ENCODE assay signal across 9 mouse cellular contexts in genomic region chr4:154802210-154802609, GRCm38 (mm10). TPM values are rescaled to one million over a fixed set of nuclear protein-coding genes. Genes with fewer than 3 reads are reported as not detected.
DNase-seq lines count a peak whose midpoint lies in the region; ATAC-seq and TF ChIP-seq lines count a peak whose summit lies in the region.
"Had no signal": no experiment of that assay in that cellular context is flagged by ENCODE, and none has a peak within 500 bp of the region (broad histone marks: within the 10 kb centered on the region; RNA-seq: fewer than 3 reads in every experiment).

No protein-coding gene starts in this region.

- H3K9ac ChIP-seq in midbrain, postnatal 0 days (replicated peaks; ENCODE audit: low read length, poor library complexity, severe bottlenecking), result no peak overlapping the region
- peak overlapping the region; percentile 37; the same call in 1 of the 2 replicates for H3K9ac ChIP-seq in limb, embryonic 12.5 days (replicated peaks)
- no peak overlapping the region for H3K9ac ChIP-seq in stomach, embryonic 16.5 days (ENCODE audit: low read length)

- peaks cover 11% of the 10 kb centered on the region for H3K4me1 ChIP-seq in heart, embryonic 10.5 days
- H3K4me1 ChIP-seq in midbrain, embryonic 10.5 days, result peaks cover 14% of the 10 kb centered on the region
- H3K4me1 ChIP-seq in midbrain, postnatal 0 days (ENCODE audit: insufficient read depth, low read length), result peaks cover 5% of the 10 kb centered on the region; the same call in 1 of the 2 replicates
- H3K4me1 ChIP-seq in limb, embryonic 12.5 days (replicated peaks), result peaks cover 27% of the 10 kb centered on the region
- no peaks in the 10 kb centered on the region for H3K4me1 ChIP-seq in stomach, embryonic 16.5 days (ENCODE audit: control insufficient read depth, insufficient read depth, low read length)

- peak overlapping the region; percentile 38 for H3K4me3 ChIP-seq in heart, embryonic 10.5 days
- H3K4me3 ChIP-seq in midbrain, embryonic 10.5 days, result peak overlapping the region; percentile 37
- H3K4me3 ChIP-seq in midbrain, postnatal 0 days (ENCODE audit: low read depth, low read length), result no peak overlapping the region
- peak overlapping the region; percentile 1 for H3K4me3 ChIP-seq in limb, embryonic 12.5 days (replicated peaks)
- no peak overlapping the region for H3K4me3 ChIP-seq in stomach, embryonic 16.5 days (replicated peaks; ENCODE audit: low read length)
- H3K4me3 ChIP-seq: erythroblast, embryonic 14.5 days had no signal

- TF ChIP-seq CTCF in midbrain, postnatal 0 days (IDR thresholded peaks at IDR 0.05), result no peak

- WGBS in heart, embryonic 10.5 days, result 3% methylated on average over 26 of the region's 26 CpGs
- 5% methylated on average over 26 of the region's 26 CpGs for WGBS in midbrain, embryonic 10.5 days
- WGBS in midbrain, postnatal 0 days, result 8% methylated on average over 26 of the region's 26 CpGs
- 1% methylated on average over 26 of the region's 26 CpGs for WGBS in limb, embryonic 12.5 days
- WGBS in stomach, embryonic 16.5 days, result 9% methylated on average over 26 of the region's 26 CpGs

- peaks cover 86% of the 10 kb centered on the region for H3K27me3 ChIP-seq in heart, embryonic 10.5 days (ENCODE audit: insufficient read depth, poor library complexity, severe bottlenecking)
- H3K27me3 ChIP-seq in midbrain, embryonic 10.5 days (ENCODE audit: low read depth, poor library complexity, severe bottlenecking), result peaks cover 54% of the 10 kb centered on the region
- peaks cover 11% of the 10 kb centered on the region for H3K27me3 ChIP-seq in midbrain, postnatal 0 days (ENCODE audit: insufficient read depth, low read length)
- peaks cover 36% of the 10 kb centered on the region for H3K27me3 ChIP-seq in limb, embryonic 12.5 days
- H3K27me3 ChIP-seq in stomach, embryonic 16.5 days (ENCODE audit: control insufficient read depth, insufficient read depth, low read length), result peaks cover 18% of the 10 kb centered on the region

- peak overlapping the region; percentile 37; the same call in 1 of the 2 replicates for H3K27ac ChIP-seq in heart, embryonic 10.5 days
- H3K27ac ChIP-seq in midbrain, embryonic 10.5 days (replicated peaks), result peak overlapping the region; percentile 58; the same call in 1 of the 2 replicates
- H3K27ac ChIP-seq in midbrain, postnatal 0 days (ENCODE audit: low read depth, low read length), result no peak overlapping the region
- H3K27ac ChIP-seq in limb, embryonic 12.5 days, result peak overlapping the region; percentile 77
- no peak overlapping the region for H3K27ac ChIP-seq in stomach, embryonic 16.5 days (ENCODE audit: low read length)

- no peaks in the 10 kb centered on the region for H3K36me3 ChIP-seq in heart, embryonic 10.5 days
- H3K36me3 ChIP-seq in midbrain, embryonic 10.5 days, result no peaks in the 10 kb centered on the region
- no peaks in the 10 kb centered on the region for H3K36me3 ChIP-seq in midbrain, postnatal 0 days (ENCODE audit: insufficient read depth, low read length)
- H3K36me3 ChIP-seq in limb, embryonic 12.5 days, result no peaks in the 10 kb centered on the region
- no peaks in the 10 kb centered on the region for H3K36me3 ChIP-seq in stomach, embryonic 16.5 days (ENCODE audit: control insufficient read depth, insufficient read depth, low read length)

- ATAC-seq in midbrain, postnatal 0 days (ENCODE audit: low FRiP score), result no peak
- no peak for ATAC-seq in limb, embryonic 12.5 days (ENCODE audit: insufficient number of reproducible peaks, insufficient read depth, low FRiP score, low TSS enrichment, low read depth)
- ATAC-seq in stomach, embryonic 16.5 days (ENCODE audit: insufficient read depth, low FRiP score), result no peak
- ATAC-seq in CD4-positive, CD25-positive, alpha-beta regulatory T cell, adult 4 months, result no peak

- no peaks in the 10 kb centered on the region for H3K9me3 ChIP-seq in heart, embryonic 10.5 days
- H3K9me3 ChIP-seq in midbrain, embryonic 10.5 days (replicated peaks), result no peaks in the 10 kb centered on the region
- no peaks in the 10 kb centered on the region for H3K9me3 ChIP-seq in midbrain, postnatal 0 days (ENCODE audit: low read length)
- H3K9me3 ChIP-seq in limb, embryonic 12.5 days, result no peaks in the 10 kb centered on the region
- no peaks in the 10 kb centered on the region for H3K9me3 ChIP-seq in stomach, embryonic 16.5 days (replicated peaks; ENCODE audit: control insufficient read depth, low read length)

- intact Hi-C loops in heart, postnatal 36 days (cut with DNase I), result no loop called here

- no peak for DNase-seq in heart, embryonic 10.5 days (ENCODE audit: low spot score)
- no peak for DNase-seq in heart, postnatal 36 days
- DNase-seq in midbrain, embryonic 10.5 days (ENCODE audit: low spot score), result peak; percentile 44
- DNase-seq in midbrain, postnatal 0 days (ENCODE audit: low spot score), result no peak
- no peak for DNase-seq in thymus, postnatal 14 days

- no peak overlapping the region for H3K4me2 ChIP-seq in midbrain, postnatal 0 days (ENCODE audit: low read depth, low read length, poor library complexity, severe bottlenecking)
- peak overlapping the region; percentile 44 for H3K4me2 ChIP-seq in limb, embryonic 12.5 days
- peak overlapping the region; percentile 28; the same call in 1 of the 2 replicates for H3K4me2 ChIP-seq in stomach, embryonic 16.5 days (ENCODE audit: low read depth, low read length)

RNA-seq across cellular contexts. Expression of gene Ttc34, which starts 35.0 kb away (rescaled TPM):
- polyA plus RNA-seq in heart, embryonic 10.5 days (2016; fragmentation: Nextera tagmentation; extraction: Ambion mirVana), result 0.39 and 0.44 TPM in 2 replicates
- total RNA-seq in heart, postnatal 36 days (2021), result under 1 TPM in 1 of 2 experiments, not detected in 1; 0.14 TPM
- polyA plus RNA-seq in midbrain, embryonic 10.5 days (2016; fragmentation: Nextera tagmentation; extraction: Ambion mirVana), result 0.22 and 0.57 TPM in 2 replicates
- 2.5 and 3.9 TPM in 2 replicates for total RNA-seq in midbrain, postnatal 0 days (2014; rRNA removed)
- 2.9 and 3.3 TPM in 2 replicates for polyA plus RNA-seq in midbrain, postnatal 0 days (2015; fragmentation: Nextera tagmentation; extraction: Ambion mirVana)
- polyA plus RNA-seq in limb, embryonic 12.5 days (2016; fragmentation: Nextera tagmentation; extraction: Ambion mirVana), result 0.23 and 0.54 TPM in 2 replicates
- 0.04 and 0.09 TPM in 2 replicates for polyA plus RNA-seq in stomach, embryonic 16.5 days (2015; fragmentation: Nextera tagmentation; extraction: Ambion mirVana)
- polyA plus RNA-seq in CD4-positive, CD25-positive, alpha-beta regulatory T cell, adult 4 months (2017; shearing (Covaris generic)), result not detected
- polyA plus RNA-seq: erythroblast, embryonic 14.5 days had no signal

Comparison
In these comparisons a context has a peak if more than half of its experiments do, and no peak if none do; other contexts are left out.
1. H3K27ac ChIP-seq: peak in heart, embryonic 10.5 days (single experiment), midbrain, embryonic 10.5 days (single experiment) and limb, embryonic 12.5 days (single experiment); none in midbrain, postnatal 0 days (single experiment) and stomach, embryonic 16.5 days (single experiment).
2. H3K4me3 ChIP-seq: peak in heart, embryonic 10.5 days (single experiment), midbrain, embryonic 10.5 days (single experiment) and limb, embryonic 12.5 days (single experiment); none in midbrain, postnatal 0 days (single experiment) and stomach, embryonic 16.5 days (single experiment).